Mouse (Mus musculus): ENCODE measurements at regions not wholly inside any gene's neighbourhood (a gene's known extent, or its start where the extent isn't known, plus 50 kb on each side); places are given as distances from the start of the nearest gene placed in this dataset.
A peak's percentile ranks its signal among the peaks of the same experiment; 100 is the strongest.

GRCm38 (mm10) chr19:15851622-15852021 lies 95.5 kb downstream of the Psat1 start:
- DNase-seq (ENCODE audit: low spot score), result no peak

- DNase-seq (ENCODE audit: low spot score), result no peak
Measured at GRCm38 (mm10) chr19:15850722-15851121, 96.4 kb downstream of the Psat1 start.

- DNase-seq (ENCODE audit: low spot score), result no peak
Measured at GRCm38 (mm10) chr19:15849235-15849634, 97.9 kb downstream of the Psat1 start.

- DNase-seq (ENCODE audit: low spot score), result no peak
Measured at GRCm38 (mm10) chr19:15838327-15838726, 108.8 kb downstream of the Psat1 start.

GRCm38 (mm10) chr19:15837715-15838175 lies 109.4 kb downstream of the Psat1 start:
- DNase-seq (ENCODE audit: low spot score), result no peak

GRCm38 (mm10) chr19:15836956-15837714 lies 110.0 kb downstream of the Psat1 start:
- no peak for DNase-seq (ENCODE audit: low spot score)

- no peak for DNase-seq (ENCODE audit: low spot score)
Measured at GRCm38 (mm10) chr19:15836201-15836955, 110.8 kb downstream of the Psat1 start.

GRCm38 (mm10) chr19:15830385-15830784 lies 116.8 kb downstream of the Psat1 start:
- DNase-seq (ENCODE audit: low spot score), result no peak

- no peak for DNase-seq (ENCODE audit: low spot score)
Measured at GRCm38 (mm10) chr19:15829158-15829557, 118.0 kb downstream of the Psat1 start.

GRCm38 (mm10) chr19:15827990-15828705 lies 119.0 kb downstream of the Psat1 start:
- DNase-seq (ENCODE audit: low spot score), result no peak

GRCm38 (mm10) chr19:15827120-15827989 lies 119.8 kb downstream of the Psat1 start:
- no peak for DNase-seq (ENCODE audit: low spot score)

GRCm38 (mm10) chr19:15823688-15824371 lies 123.3 kb downstream of the Psat1 start:
- no peak for DNase-seq (ENCODE audit: low spot score)

GRCm38 (mm10) chr19:15820020-15820419 lies 127.1 kb downstream of the Psat1 start:
- no peak for DNase-seq (ENCODE audit: low spot score)

GRCm38 (mm10) chr19:15815166-15815565 lies 132.0 kb downstream of the Psat1 start:
- no peak for DNase-seq (ENCODE audit: low spot score)

- no peak for DNase-seq (ENCODE audit: low spot score)
Measured at GRCm38 (mm10) chr19:15809008-15809407, 138.1 kb downstream of the Psat1 start.

- no peak for DNase-seq (ENCODE audit: low spot score)
Measured at GRCm38 (mm10) chr19:15807681-15808080, 139.5 kb downstream of the Psat1 start.

GRCm38 (mm10) chr19:15803131-15803889 lies 143.8 kb downstream of the Psat1 start:
- DNase-seq (ENCODE audit: low spot score), result no peak

- DNase-seq (ENCODE audit: low spot score), result no peak
Measured at GRCm38 (mm10) chr19:15802641-15803040, 144.5 kb downstream of the Psat1 start.

- DNase-seq (ENCODE audit: low spot score), result peak; percentile 72
Measured at GRCm38 (mm10) chr19:15801811-15802486, 145.2 kb downstream of the Psat1 start.

Measured in testis, postnatal 14 days (tissue).